Mouse (Mus musculus) midbrain, embryonic 11.5 days (tissue): Measurements from ENCODE around the gene Smc3. TPM values are rescaled to one million over a fixed set of nuclear protein-coding genes. Genes with fewer than 3 reads are reported as not detected.
A peak's percentile ranks its signal among the peaks of the same experiment; 100 is the strongest.
"Not testable (repeated sequence)": the region's sequence is repeated elsewhere in the genome, so short reads cannot be mapped to it uniquely, and the experiment has no call there.

Source experiments
- ATAC-seq: fragments of 200-750 bp; cut with Nextera tagmentation; 2 replicates; pipeline ENCODE4 v1.8.0; 2017; ENCODE audit warnings: moderate TSS enrichment, moderate library complexity; ENCODE audit not compliant: low FRiP score
- DNase-seq: peaks from one replicate; pipeline ENCODE4 v3.0.0; 2015; ENCODE audit warnings: low spot score; ENCODE audit errors: missing footprints
- H3K27ac ChIP-seq: fragments of 300-500 bp; sonication (generic); 2 replicates; pipeline ENCODE4 v1.5.1; 2014; ENCODE audit warnings: low read depth, low read length
- H3K27me3 ChIP-seq: fragments of 300-500 bp; sonication (generic); 2 replicates; pipeline ENCODE4 v1.6.1; 2014; ENCODE audit warnings: mild to moderate bottlenecking, low read length, moderate library complexity, mixed read lengths; ENCODE audit not compliant: control insufficient read depth, insufficient read depth
- H3K36me3 ChIP-seq: fragments of 300-500 bp; sonication (generic); 2 replicates; pipeline ENCODE4 v1.6.1; 2014; ENCODE audit warnings: mild to moderate bottlenecking, low read length, moderate library complexity, mixed read lengths; ENCODE audit not compliant: control insufficient read depth, insufficient read depth
- H3K4me1 ChIP-seq: fragments of 300-500 bp; sonication (generic); 2 replicates; pipeline ENCODE4 v1.6.1; 2014; ENCODE audit warnings: low read length; ENCODE audit not compliant: control insufficient read depth, insufficient read depth
- H3K4me2 ChIP-seq: fragments of 300-500 bp; sonication (generic); 2 replicates; pipeline ENCODE4 v1.6.1; 2014; ENCODE audit warnings: mild to moderate bottlenecking, moderate library complexity
- H3K4me3 ChIP-seq: fragments of 300-500 bp; sonication (generic); 2 replicates; pipeline ENCODE4 v1.5.1; 2014; ENCODE audit warnings: low read depth, low read length
- H3K9ac ChIP-seq: fragments of 300-500 bp; sonication (generic); 2 replicates; pipeline ENCODE4 v1.6.1; 2014; ENCODE audit warnings: low read length
- H3K9me3 ChIP-seq: fragments of 300-500 bp; sonication (generic); 2 replicates; pipeline ENCODE4 v1.6.1; 2016; ENCODE audit warnings: low read length; ENCODE audit not compliant: control insufficient read depth
- WGBS: fragments of 180-500 bp; shearing (Covaris S2); extraction: QIAGEN DNeasy Blood & Tissue Kit; methylation state at CpG from one replicate; pipeline ENCODE4 v1.1.7; 2014; 5-methylcytosine and 5-hydroxymethylcytosine counted together
- polyA plus RNA-seq: library from polyadenylated mRNA; unstranded; fragments of >200 nt; fragmentation: Nextera tagmentation; extraction: Ambion mirVana; gene quantifications from 2 replicates; pipeline ENCODE4 v1.2.1, GENCODE M21; 2014

The Smc3 gene
- polyA plus RNA-seq, 1 experiment from 2014 or later: 95.1 TPM

GRCm38 (mm10) chr19:53574131-53574530 lies 26.1 kb upstream of the Smc3 start:
- H3K4me1 ChIP-seq: peaks cover 4% of the 10 kb centered on the region; the same call in 1 of the 2 replicates
- ATAC-seq (no peak), DNase-seq (peak; percentile 73)
- 43% methylated on average over 8 of the region's 8 CpGs for WGBS
- H3K4me2 ChIP-seq: no peak overlapping the region
- no peaks in the 10 kb centered on the region for H3K9me3 ChIP-seq
- no peak overlapping the region for H3K9ac ChIP-seq
- H3K4me3 ChIP-seq: no peak overlapping the region
- H3K27ac ChIP-seq: no peak overlapping the region
- no peaks in the 10 kb centered on the region for H3K27me3 ChIP-seq
- H3K36me3 ChIP-seq: no peaks in the 10 kb centered on the region

GRCm38 (mm10) chr19:53574546-53574945 lies 25.7 kb upstream of the Smc3 start:
- Histone ChIP-seq H3K27me3 (no peaks in the 10 kb centered on the region), H3K27ac (no peak overlapping the region), H3K4me2 (no peak overlapping the region), H3K9me3 (no peaks in the 10 kb centered on the region), H3K36me3 (no peaks in the 10 kb centered on the region), H3K4me1 (peaks cover 4% of the 10 kb centered on the region; the same call in 1 of the 2 replicates), H3K4me3 (no peak overlapping the region), H3K9ac (no peak overlapping the region)
- WGBS: 88% methylated on average over 7 of the region's 7 CpGs
- DNase-seq: no peak
- no peak for ATAC-seq

GRCm38 (mm10) chr19:53575296-53576010 lies 24.7 kb upstream of the Smc3 start:
- ATAC-seq (no peak), DNase-seq (peak; percentile 53)
- Histone ChIP-seq H3K9me3 (no peaks in the 10 kb centered on the region), H3K9ac (no peak overlapping the region), H3K4me3 (no peak overlapping the region), H3K36me3 (no peaks in the 10 kb centered on the region), H3K4me1 (peaks cover 4% of the 10 kb centered on the region; the same call in 1 of the 2 replicates), H3K27ac (no peak overlapping the region), H3K4me2 (no peak overlapping the region), H3K27me3 (no peaks in the 10 kb centered on the region)
- WGBS: 79% methylated on average over 4 of the region's 4 CpGs

- H3K27ac ChIP-seq: no peak overlapping the region
- H3K36me3 ChIP-seq: no peaks in the 10 kb centered on the region
- no peaks in the 10 kb centered on the region for H3K9me3 ChIP-seq
- H3K4me2 ChIP-seq: no peak overlapping the region
- H3K27me3 ChIP-seq: no peaks in the 10 kb centered on the region
- H3K9ac ChIP-seq: no peak overlapping the region
- WGBS: 89% methylated on average over 7 of the region's 7 CpGs
- no peak overlapping the region for H3K4me3 ChIP-seq
- ATAC-seq: no peak
- peak; percentile 60 for DNase-seq
- peaks cover 4% of the 10 kb centered on the region; the same call in 1 of the 2 replicates for H3K4me1 ChIP-seq
Observed at GRCm38 (mm10) chr19:53576061-53576460, 24.1 kb upstream of the Smc3 start.

GRCm38 (mm10) chr19:53577025-53577800 lies 23.0 kb upstream of the Smc3 start:
- no peaks in the 10 kb centered on the region for H3K9me3 ChIP-seq
- peaks cover 4% of the 10 kb centered on the region; the same call in 1 of the 2 replicates for H3K4me1 ChIP-seq
- DNase-seq (peak; percentile 84), ATAC-seq (no peak)
- H3K4me2 ChIP-seq: no peak overlapping the region
- H3K4me3 ChIP-seq: no peak overlapping the region
- H3K36me3 ChIP-seq: no peaks in the 10 kb centered on the region
- H3K27me3 ChIP-seq: no peaks in the 10 kb centered on the region
- H3K27ac ChIP-seq: no peak overlapping the region
- WGBS: 38% methylated on average over 11 of the region's 11 CpGs
- no peak overlapping the region for H3K9ac ChIP-seq

GRCm38 (mm10) chr19:53578597-53579252 lies 21.5 kb upstream of the Smc3 start:
- H3K4me2 ChIP-seq: no peak overlapping the region

GRCm38 (mm10) chr19:53580271-53580670 lies 19.9 kb upstream of the Smc3 start:
- H3K9me3 ChIP-seq, H3K27me3 ChIP-seq, H3K9ac ChIP-seq, H3K36me3 ChIP-seq, H3K4me2 ChIP-seq, H3K4me1 ChIP-seq, H3K27ac ChIP-seq, H3K4me3 ChIP-seq, ATAC-seq: not testable (repeated sequence)
- WGBS: 92% methylated on average over 8 of the region's 8 CpGs
- DNase-seq: peak; percentile 12

More at GRCm38 (mm10) chr19:53578597-53579252, 21.5 kb upstream of the Smc3 start:
- no peak overlapping the region for H3K4me3 ChIP-seq
- peak; percentile 75 for ATAC-seq
- peaks cover 4% of the 10 kb centered on the region; the same call in 1 of the 2 replicates for H3K4me1 ChIP-seq
- H3K36me3 ChIP-seq: no peaks in the 10 kb centered on the region
- no peak overlapping the region for H3K9ac ChIP-seq
- WGBS: 15% methylated on average over 8 of the region's 8 CpGs
- no peak overlapping the region for H3K27ac ChIP-seq
- H3K9me3 ChIP-seq: no peaks in the 10 kb centered on the region
- DNase-seq: peak; percentile 95
- no peaks in the 10 kb centered on the region for H3K27me3 ChIP-seq

- H3K4me1 ChIP-seq, H3K9me3 ChIP-seq, H3K4me2 ChIP-seq, H3K9ac ChIP-seq, H3K27ac ChIP-seq, H3K36me3 ChIP-seq, ATAC-seq, H3K27me3 ChIP-seq, H3K4me3 ChIP-seq: not testable (repeated sequence)
- WGBS: 77% methylated on average over 3 of the region's 3 CpGs
- peak; percentile 53 for DNase-seq
Observed at GRCm38 (mm10) chr19:53587686-53588085, 12.5 kb upstream of the Smc3 start.

GRCm38 (mm10) chr19:53588968-53589367 lies 11.2 kb upstream of the Smc3 start, which contains the start of gene Nutf2-ps1:
Gene Nutf2-ps1, minus strand, starts transcription at chr19:53589068.
- not testable (repeated sequence) for ATAC-seq, H3K27ac ChIP-seq, H3K4me2 ChIP-seq, H3K9ac ChIP-seq, H3K27me3 ChIP-seq, H3K36me3 ChIP-seq, DNase-seq, H3K4me1 ChIP-seq, H3K9me3 ChIP-seq, H3K4me3 ChIP-seq
- WGBS: 96% methylated on average over 7 of the region's 7 CpGs
